Mouse (Mus musculus) gastrocnemius, postnatal 36 days (tissue): ENCODE measurements around the gene Tyw1. TPM values are rescaled to one million over a fixed set of nuclear protein-coding genes. Genes with fewer than 3 reads are reported as not detected.

Experiments used
- DNase-seq, 2 experiments: peaks; one replicate each; pipeline ENCODE4 v3.0.0; 2022
- intact Hi-C: fragments of 180-260 bp; cut with DNase I; formaldehyde crosslinking; loops from one replicate; pipeline ENCODE4 v1.15.1; 2025
- total RNA-seq, 2 experiments: library from RNA; stranded (reverse); gene quantifications; 2 replicates each; pipeline ENCODE4 v1.2.3; 2021

Tyw1 gene
- total RNA-seq, 2 experiments from 2014 or later, result 9.6 to 10.3 TPM

- intact Hi-C loops, result no loop called here
- no peak for DNase-seq
These were observed 52.5 kb downstream of the Tyw1 start for GRCm38 (mm10) chr5:130307921-130308320.

GRCm38 (mm10) chr5:130310077-130310476 lies 54.7 kb downstream of the Tyw1 start:
- intact Hi-C loops, result no loop called here
- DNase-seq, result no peak

- no peak for DNase-seq
- intact Hi-C loops, result no loop called here
These were observed 55.4 kb downstream of the Tyw1 start for GRCm38 (mm10) chr5:130310827-130311226.

- intact Hi-C loops, result no loop called here
- no peak for DNase-seq
These were observed 58.1 kb downstream of the Tyw1 start for GRCm38 (mm10) chr5:130313488-130313887.

GRCm38 (mm10) chr5:130314926-130315325 lies 59.5 kb downstream of the Tyw1 start:
- DNase-seq, result no peak
- intact Hi-C loops, result no loop called here

- DNase-seq, result no peak
- intact Hi-C loops, result no loop called here
These were observed 60.9 kb downstream of the Tyw1 start for GRCm38 (mm10) chr5:130316321-130316720.

- DNase-seq, result no peak
- intact Hi-C loops, result no loop called here
These were observed 64.4 kb downstream of the Tyw1 start for GRCm38 (mm10) chr5:130319783-130320182.

- intact Hi-C loops, result no loop called here
- no peak for DNase-seq
These were observed 65.1 kb downstream of the Tyw1 start for GRCm38 (mm10) chr5:130320485-130320884.

- intact Hi-C loops, result no loop called here
- no peak for DNase-seq
These were observed 70.1 kb downstream of the Tyw1 start for GRCm38 (mm10) chr5:130325486-130325885.

- DNase-seq, result no peak
- intact Hi-C loops, result no loop called here
These were observed 72.3 kb downstream of the Tyw1 start for GRCm38 (mm10) chr5:130327615-130328263.

- DNase-seq, result no peak
- intact Hi-C loops, result no loop called here
These were observed 72.9 kb downstream of the Tyw1 start for GRCm38 (mm10) chr5:130328366-130328765.

- intact Hi-C loops, result no loop called here
These were observed 74.5 kb downstream of the Tyw1 start for GRCm38 (mm10) chr5:130329889-130330288.

GRCm38 (mm10) chr5:130330801-130331200 lies 75.4 kb downstream of the Tyw1 start:
- no peak for DNase-seq
- intact Hi-C loops, result no loop called here

More at GRCm38 (mm10) chr5:130329889-130330288, 74.5 kb downstream of the Tyw1 start:
- DNase-seq, result no peak

- intact Hi-C loops, result no loop called here
- no peak for DNase-seq
These were observed 75.8 kb downstream of the Tyw1 start for GRCm38 (mm10) chr5:130331206-130331605.

- intact Hi-C loops, result no loop called here
- no peak for DNase-seq
These were observed 78.1 kb downstream of the Tyw1 start for GRCm38 (mm10) chr5:130333566-130333965.

GRCm38 (mm10) chr5:130333971-130334370 lies 78.6 kb downstream of the Tyw1 start:
- no peak for DNase-seq
- intact Hi-C loops, result no loop called here

- no peak for DNase-seq
- intact Hi-C loops, result no loop called here
These were observed 80.0 kb downstream of the Tyw1 start for GRCm38 (mm10) chr5:130335462-130335861.

- intact Hi-C loops, result no loop called here
- DNase-seq, result no peak
These were observed 85.2 kb downstream of the Tyw1 start for GRCm38 (mm10) chr5:130340656-130341055.

GRCm38 (mm10) chr5:130344999-130345398 lies 89.6 kb downstream of the Tyw1 start:
- intact Hi-C loops, result no loop called here
- DNase-seq, result no peak

GRCm38 (mm10) chr5:130345871-130346270 lies 90.5 kb downstream of the Tyw1 start:
- intact Hi-C loops, result no loop called here
- no peak for DNase-seq

- intact Hi-C loops, result no loop called here
- DNase-seq, result no peak
These were observed 99.8 kb downstream of the Tyw1 start for GRCm38 (mm10) chr5:130355223-130355622.

GRCm38 (mm10) chr5:130363111-130363510 lies 107.7 kb downstream of the Tyw1 start:
- no peak for DNase-seq
- intact Hi-C loops, result no loop called here

GRCm38 (mm10) chr5:130363773-130364172 lies 108.4 kb downstream of the Tyw1 start:
- intact Hi-C loops, result no loop called here
- DNase-seq, result no peak
